Mouse (Mus musculus): Measurements from ENCODE around the gene Tmem30a. TPM values are rescaled to one million over a fixed set of nuclear protein-coding genes. Genes with fewer than 3 reads are reported as not detected.
A peak's percentile ranks its signal among the peaks of the same experiment; 100 is the strongest.

Tmem30a gene
- polyA plus RNA-seq, 1 experiment: 23.0 TPM

- WGBS: 50% methylated on average over 7 of the region's 7 CpGs
- H3K4me1 ChIP-seq (ENCODE audit: control insufficient read depth, insufficient read depth, insufficient read length): no peaks in the 10 kb centered on the region
- TF ChIP-seq POLR2A (IDR thresholded peaks at IDR 0.05; ENCODE audit: low read depth, low read length) (no peak), CTCF (IDR thresholded peaks at IDR 0.05; ENCODE audit: extremely low read depth, insufficient read depth, insufficient read length, insufficient replicate concordance) (no peak)
- no peak overlapping the region for H3K27ac ChIP-seq (ENCODE audit: insufficient read depth, low read length)
- peaks cover 18% of the 10 kb centered on the region for H3K36me3 ChIP-seq (ENCODE audit: control insufficient read depth, insufficient read depth, low read length)
- DNase-seq (ENCODE audit: low read depth in 1 of 2, low spot score in 2 of 2): no peak
- no peak overlapping the region for H3K4me3 ChIP-seq (ENCODE audit: extremely low read depth, insufficient read depth, insufficient read length)
- no peaks in the 10 kb centered on the region for H3K27me3 ChIP-seq (ENCODE audit: control insufficient read depth, insufficient read depth, low read length)
Measured at GRCm38 (mm10) chr9:79750709-79751108, 42.6 kb downstream of the Tmem30a start.

DNA sequence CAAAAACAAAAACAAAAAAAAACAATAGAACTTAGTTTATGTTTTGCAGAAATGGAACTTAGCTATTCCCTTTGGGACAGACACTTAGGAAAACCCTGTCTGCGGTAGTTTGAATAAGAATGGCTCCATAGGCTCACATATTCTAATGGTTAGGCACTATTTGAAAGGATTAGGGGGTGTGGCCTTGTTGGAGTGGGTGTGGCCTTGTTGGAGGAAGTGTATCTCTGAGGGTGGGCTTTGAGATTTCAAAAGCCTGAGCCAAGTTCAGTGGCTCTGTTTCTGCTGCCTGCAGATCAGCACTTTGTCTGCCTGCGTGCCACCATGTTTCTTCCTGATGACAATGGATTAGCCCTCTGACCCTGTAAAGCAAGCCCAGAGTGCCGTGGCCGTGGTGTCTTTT, 48.3 kb downstream of the Tmem30a start:
- TF ChIP-seq POLR2A (IDR thresholded peaks at IDR 0.05; ENCODE audit: low read depth, low read length) (no peak), CTCF (IDR thresholded peaks at IDR 0.05; ENCODE audit: extremely low read depth, insufficient read depth, insufficient read length, insufficient replicate concordance) (no peak)
- 92% methylated on average over 4 of the region's 4 CpGs for WGBS
- no peak for DNase-seq (ENCODE audit: low read depth in 1 of 2, low spot score in 2 of 2)

GRCm38 (mm10) chr9:79735608-79736007, 57.7 kb downstream of the Tmem30a start:
- no peaks in the 10 kb centered on the region; the same call in 1 of the 2 replicates for H3K4me1 ChIP-seq (ENCODE audit: control insufficient read depth, insufficient read depth, insufficient read length)
- H3K36me3 ChIP-seq (ENCODE audit: control insufficient read depth, insufficient read depth, low read length): no peaks in the 10 kb centered on the region
- peak overlapping the region; percentile 66; the same call in 1 of the 2 replicates for H3K27ac ChIP-seq (ENCODE audit: insufficient read depth, low read length)
- peak in 1 of 2 experiments; percentile 25 for DNase-seq (ENCODE audit: low read depth in 1 of 2, low spot score in 2 of 2)
- H3K27me3 ChIP-seq (ENCODE audit: control insufficient read depth, insufficient read depth, low read length): no peaks in the 10 kb centered on the region
- 37% methylated on average over 6 of the region's 6 CpGs for WGBS
- peak overlapping the region; percentile 26; the same call in 1 of the 2 replicates for H3K4me3 ChIP-seq (ENCODE audit: extremely low read depth, insufficient read depth, insufficient read length)
- TF ChIP-seq POLR2A (IDR thresholded peaks at IDR 0.05; ENCODE audit: low read depth, low read length) (no peak), CTCF (IDR thresholded peaks at IDR 0.05; ENCODE audit: extremely low read depth, insufficient read depth, insufficient read length, insufficient replicate concordance) (no peak)

More for the DNA sequence above, 48.3 kb downstream of the Tmem30a start:
- no peak overlapping the region for H3K27ac ChIP-seq (ENCODE audit: insufficient read depth, low read length)
- H3K4me3 ChIP-seq (ENCODE audit: extremely low read depth, insufficient read depth, insufficient read length): no peak overlapping the region
- no peaks in the 10 kb centered on the region for H3K4me1 ChIP-seq (ENCODE audit: control insufficient read depth, insufficient read depth, insufficient read length)
- H3K36me3 ChIP-seq (ENCODE audit: control insufficient read depth, insufficient read depth, low read length): 0 out of 2 replicates have a peak, but pooled peaks cover 2% of the 10 kb centered on the region
- no peaks in the 10 kb centered on the region for H3K27me3 ChIP-seq (ENCODE audit: control insufficient read depth, insufficient read depth, low read length)

DNA sequence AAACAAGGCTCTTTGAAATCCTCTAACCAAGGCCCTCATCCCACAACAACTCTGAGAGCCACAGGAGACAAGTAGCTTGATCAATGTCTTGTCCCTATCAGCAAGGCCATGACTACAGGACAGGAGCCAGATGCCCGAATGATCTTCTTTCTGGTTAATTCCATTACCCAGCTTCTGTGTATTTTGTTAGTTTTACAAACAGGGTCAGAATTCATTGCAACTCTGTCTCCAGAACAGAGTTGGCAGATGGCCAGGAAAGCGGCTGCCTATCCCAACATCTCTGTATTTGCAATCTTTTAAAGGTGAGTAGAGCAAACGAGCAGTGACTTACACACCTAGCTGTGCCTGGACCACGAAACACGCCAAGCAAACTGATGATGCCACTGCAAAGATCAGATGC, 63.0 kb downstream of the Tmem30a start:
- Histone ChIP-seq H3K4me1 (ENCODE audit: control insufficient read depth, insufficient read depth, insufficient read length) (no peaks in the 10 kb centered on the region; the same call in 1 of the 2 replicates), H3K27me3 (ENCODE audit: control insufficient read depth, insufficient read depth, low read length) (no peaks in the 10 kb centered on the region), H3K36me3 (ENCODE audit: control insufficient read depth, insufficient read depth, low read length) (no peaks in the 10 kb centered on the region), H3K4me3 (ENCODE audit: extremely low read depth, insufficient read depth, insufficient read length) (no peak overlapping the region), H3K27ac (ENCODE audit: insufficient read depth, low read length) (no peak overlapping the region)
- no peak for DNase-seq (ENCODE audit: low read depth in 1 of 2, low spot score in 2 of 2)
- TF ChIP-seq POLR2A (IDR thresholded peaks at IDR 0.05; ENCODE audit: low read depth, low read length) (no peak), CTCF (IDR thresholded peaks at IDR 0.05; ENCODE audit: extremely low read depth, insufficient read depth, insufficient read length, insufficient replicate concordance) (no peak)
- 89% methylated on average over 5 of the region's 5 CpGs for WGBS

- peak in 1 of 2 experiments; percentile 12 for DNase-seq (ENCODE audit: low read depth in 1 of 2, low spot score in 2 of 2)
- Histone ChIP-seq H3K4me1 (ENCODE audit: control insufficient read depth, insufficient read depth, insufficient read length) (peaks cover 2% of the 10 kb centered on the region; the same call in 1 of the 2 replicates), H3K4me3 (ENCODE audit: extremely low read depth, insufficient read depth, insufficient read length) (no peak overlapping the region), H3K27me3 (ENCODE audit: control insufficient read depth, insufficient read depth, low read length) (peaks cover 17% of the 10 kb centered on the region), H3K36me3 (ENCODE audit: control insufficient read depth, insufficient read depth, low read length) (no peaks in the 10 kb centered on the region), H3K27ac (ENCODE audit: insufficient read depth, low read length) (no peak overlapping the region)
- 33% methylated on average over 5 of the region's 5 CpGs for WGBS
- TF ChIP-seq CTCF (IDR thresholded peaks at IDR 0.05; ENCODE audit: extremely low read depth, insufficient read depth, insufficient read length, insufficient replicate concordance) (no peak), POLR2A (IDR thresholded peaks at IDR 0.05; ENCODE audit: low read depth, low read length) (no peak)
Measured at GRCm38 (mm10) chr9:79723090-79723489, 70.2 kb downstream of the Tmem30a start.

DNA sequence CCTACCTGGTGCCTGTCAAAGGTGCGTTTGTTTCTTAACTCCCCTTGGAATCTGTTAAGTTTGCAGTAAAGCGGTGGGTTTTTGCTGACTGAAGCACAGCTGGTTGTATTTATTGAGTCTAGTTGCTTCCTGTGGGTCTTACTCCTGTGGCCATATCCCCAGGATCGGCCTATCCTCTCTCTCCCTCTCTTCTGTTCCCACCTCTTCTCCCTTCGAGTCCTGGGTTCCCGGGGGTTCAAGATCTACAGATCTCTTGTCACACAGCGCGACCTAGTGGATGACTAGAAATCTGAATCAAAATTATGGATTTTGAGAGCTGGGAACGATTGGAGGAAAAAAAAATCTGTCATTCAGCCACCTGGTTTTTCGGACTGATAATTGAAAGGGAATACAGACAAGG, 72.3 kb downstream of the Tmem30a start:
- Histone ChIP-seq H3K36me3 (ENCODE audit: control insufficient read depth, insufficient read depth, low read length) (no peaks in the 10 kb centered on the region), H3K27me3 (ENCODE audit: control insufficient read depth, insufficient read depth, low read length) (peaks cover 18% of the 10 kb centered on the region), H3K4me1 (ENCODE audit: control insufficient read depth, insufficient read depth, insufficient read length) (peaks cover 2% of the 10 kb centered on the region; the same call in 1 of the 2 replicates), H3K4me3 (ENCODE audit: extremely low read depth, insufficient read depth, insufficient read length) (no peak overlapping the region), H3K27ac (ENCODE audit: insufficient read depth, low read length) (no peak overlapping the region)
- DNase-seq (ENCODE audit: low read depth in 1 of 2, low spot score in 2 of 2): no peak
- no peak for TF ChIP-seq CTCF (IDR thresholded peaks at IDR 0.05; ENCODE audit: extremely low read depth, insufficient read depth, insufficient read length, insufficient replicate concordance)
- no peak for TF ChIP-seq POLR2A (IDR thresholded peaks at IDR 0.05; ENCODE audit: low read depth, low read length)
- WGBS: 10% methylated on average over 9 of the region's 9 CpGs

DNA sequence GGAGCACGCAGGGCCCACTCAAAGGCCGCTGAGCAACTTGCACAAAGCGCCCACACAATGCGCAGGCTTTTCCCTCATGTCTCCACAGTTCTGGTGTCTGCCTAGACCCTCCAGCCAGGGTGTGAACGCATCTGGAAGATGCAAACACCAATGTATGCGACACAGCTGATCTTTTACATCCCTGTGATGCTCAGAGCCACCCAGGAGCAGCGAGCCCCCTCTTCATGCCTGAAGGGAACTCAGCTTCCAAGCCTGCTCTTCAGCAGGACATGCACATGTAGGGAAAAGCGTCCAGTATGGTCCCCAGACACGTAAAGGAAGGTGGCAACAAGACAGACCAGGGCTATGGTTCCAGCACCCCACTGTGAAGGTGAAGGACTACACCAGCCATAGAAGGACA, 73.2 kb downstream of the Tmem30a start:
- Histone ChIP-seq H3K27me3 (ENCODE audit: control insufficient read depth, insufficient read depth, low read length) (peaks cover 20% of the 10 kb centered on the region), H3K27ac (ENCODE audit: insufficient read depth, low read length) (no peak overlapping the region), H3K4me1 (ENCODE audit: control insufficient read depth, insufficient read depth, insufficient read length) (peaks cover 2% of the 10 kb centered on the region; the same call in 1 of the 2 replicates), H3K36me3 (ENCODE audit: control insufficient read depth, insufficient read depth, low read length) (no peaks in the 10 kb centered on the region), H3K4me3 (ENCODE audit: extremely low read depth, insufficient read depth, insufficient read length) (no peak overlapping the region)
- WGBS: 45% methylated on average over 9 of the region's 9 CpGs
- DNase-seq (ENCODE audit: low read depth in 1 of 2, low spot score in 2 of 2): no peak
- no peak for TF ChIP-seq POLR2A (IDR thresholded peaks at IDR 0.05; ENCODE audit: low read depth, low read length)
- TF ChIP-seq CTCF (IDR thresholded peaks at IDR 0.05; ENCODE audit: extremely low read depth, insufficient read depth, insufficient read length, insufficient replicate concordance): no peak

All from spleen, adult 2 months (tissue).